Mouse (Mus musculus) small intestine, adult 2 months (tissue): ENCODE data around the gene Atp2a1. TPM values are rescaled to one million over a fixed set of nuclear protein-coding genes. Genes with fewer than 3 reads are reported as not detected.

Source experiments
- H3K27ac ChIP-seq: fragments of 200-500 bp; 2 replicates; pipeline ENCODE4 v1.5.1; 2012; ENCODE audit warnings: low read depth, low read length, control low read depth, inconsistent platforms; ENCODE audit not compliant: insufficient read depth
- H3K27me3 ChIP-seq: fragments of 200-500 bp; 2 replicates; pipeline ENCODE4 v1.6.1; 2012; ENCODE audit warnings: mild to moderate bottlenecking, moderate library complexity, low read length, inconsistent platforms; ENCODE audit not compliant: control insufficient read depth, insufficient read depth
- H3K36me3 ChIP-seq: fragments of 200-500 bp; 2 replicates; pipeline ENCODE4 v1.6.1; 2012; ENCODE audit warnings: mild to moderate bottlenecking, low read length, control low read depth, inconsistent platforms; ENCODE audit not compliant: control insufficient read depth, insufficient read depth
- H3K4me1 ChIP-seq: fragments of 200-500 bp; 2 replicates; pipeline ENCODE4 v1.6.1; 2012; ENCODE audit warnings: low read length, inconsistent platforms, mixed read lengths; ENCODE audit not compliant: control insufficient read depth, insufficient read depth, insufficient read length
- H3K4me3 ChIP-seq: fragments of 200-500 bp; 2 replicates; pipeline ENCODE4 v1.5.1; 2012; ENCODE audit warnings: low read depth, mild to moderate bottlenecking, control low read depth, inconsistent platforms, low read length, moderate library complexity
- CTCF ChIP-seq: fragments of 200-500 bp; IDR thresholded peaks from 2 replicates; pipeline ENCODE4 v1.5.1; 2012; ENCODE audit warnings: low read depth, mild to moderate bottlenecking, control low read depth, inconsistent platforms, low read length, moderate library complexity, mixed read lengths; ENCODE audit not compliant: insufficient replicate concordance, insufficient read length; ENCODE audit errors: extremely low read depth
- POLR2A ChIP-seq: fragments of 200-500 bp; IDR thresholded peaks from 2 replicates; pipeline ENCODE4 v1.6.1; 2012; ENCODE audit warnings: low read depth, mild to moderate bottlenecking, control low read depth, inconsistent platforms, low read length, moderate library complexity
- WGBS: fragments of 180-500 bp; shearing (Covaris S2); methylation state at CpG from one replicate; pipeline ENCODE4 v1.1.7; 2018; 5-methylcytosine and 5-hydroxymethylcytosine counted together
- polyA plus RNA-seq: library from polyadenylated mRNA; depleted of rRNA; stranded (reverse); fragments of >200 nt; gene quantifications from 2 replicates; pipeline ENCODE4 v1.2.3, GENCODE M21; 2012

Atp2a1 gene
- polyA plus RNA-seq, 1 experiment: 0.23 TPM

GRCm38 (mm10) chr7:126449991-126450390 lies 12.9 kb downstream of the Atp2a1 start:
- H3K36me3 ChIP-seq: peaks cover 20% of the 10 kb centered on the region
- no peaks in the 10 kb centered on the region for H3K4me1 ChIP-seq
- no peak overlapping the region for H3K27ac ChIP-seq
- no peaks in the 10 kb centered on the region for H3K27me3 ChIP-seq
- H3K4me3 ChIP-seq: no peak overlapping the region
- WGBS: 90% methylated on average over 18 of the region's 18 CpGs
- TF ChIP-seq CTCF: no peak
- no peak for TF ChIP-seq POLR2A

- WGBS: 89% methylated on average over 19 of the region's 19 CpGs
- Histone ChIP-seq H3K4me1 (no peaks in the 10 kb centered on the region), H3K27ac (no peak overlapping the region)
Observed at GRCm38 (mm10) chr7:126448481-126448880, 14.4 kb downstream of the Atp2a1 start.

GRCm38 (mm10) chr7:126446217-126446616 lies 16.7 kb downstream of the Atp2a1 start:
- TF ChIP-seq CTCF: no peak
- TF ChIP-seq POLR2A: no peak
- 95% methylated on average over 21 of the region's 21 CpGs for WGBS
- no peak overlapping the region for H3K27ac ChIP-seq
- H3K27me3 ChIP-seq: no peaks in the 10 kb centered on the region
- no peaks in the 10 kb centered on the region for H3K4me1 ChIP-seq
- H3K36me3 ChIP-seq: peaks cover 31% of the 10 kb centered on the region
- H3K4me3 ChIP-seq: no peak overlapping the region

More at GRCm38 (mm10) chr7:126448481-126448880, 14.4 kb downstream of the Atp2a1 start:
- Histone ChIP-seq H3K27me3 (no peaks in the 10 kb centered on the region), H3K4me3 (no peak overlapping the region), H3K36me3 (peaks cover 27% of the 10 kb centered on the region)
- TF ChIP-seq POLR2A (no peak), CTCF (no peak)

- H3K27me3 ChIP-seq: no peaks in the 10 kb centered on the region
- H3K27ac ChIP-seq: no peak overlapping the region
- no peaks in the 10 kb centered on the region for H3K4me1 ChIP-seq
- peaks cover 31% of the 10 kb centered on the region for H3K36me3 ChIP-seq
- TF ChIP-seq CTCF: no peak
- no peak for TF ChIP-seq POLR2A
- H3K4me3 ChIP-seq: no peak overlapping the region
- WGBS: 96% methylated on average over 15 of the region's 15 CpGs
Observed at GRCm38 (mm10) chr7:126445104-126445815, 17.6 kb downstream of the Atp2a1 start.

- WGBS: 94% methylated on average over 9 of the region's 9 CpGs
- Histone ChIP-seq H3K36me3 (peaks cover 31% of the 10 kb centered on the region), H3K4me1 (no peaks in the 10 kb centered on the region), H3K27ac (no peak overlapping the region), H3K4me3 (no peak overlapping the region), H3K27me3 (no peaks in the 10 kb centered on the region)
- TF ChIP-seq CTCF (no peak), POLR2A (no peak)
Observed at GRCm38 (mm10) chr7:126444536-126444935, 18.4 kb downstream of the Atp2a1 start.

GRCm38 (mm10) chr7:126443997-126444396 lies 18.9 kb downstream of the Atp2a1 start:
- 92% methylated on average over 10 of the region's 10 CpGs for WGBS
- no peak for TF ChIP-seq POLR2A
- TF ChIP-seq CTCF: no peak
- H3K4me1 ChIP-seq: no peaks in the 10 kb centered on the region
- H3K27ac ChIP-seq: no peak overlapping the region
- H3K4me3 ChIP-seq: no peak overlapping the region
- no peaks in the 10 kb centered on the region for H3K27me3 ChIP-seq
- H3K36me3 ChIP-seq: peaks cover 32% of the 10 kb centered on the region

GRCm38 (mm10) chr7:126440134-126440533 lies 22.8 kb downstream of the Atp2a1 start:
- no peak for TF ChIP-seq CTCF
- Histone ChIP-seq H3K4me1 (no peaks in the 10 kb centered on the region), H3K27ac (no peak overlapping the region), H3K4me3 (no peak overlapping the region), H3K27me3 (no peaks in the 10 kb centered on the region), H3K36me3 (peaks cover 23% of the 10 kb centered on the region)
- WGBS: 70% methylated on average over 9 of the region's 9 CpGs
